Mouse (Mus musculus): ENCODE results near the gene Foxm1. TPM values are rescaled to one million over a fixed set of nuclear protein-coding genes. Genes with fewer than 3 reads are reported as not detected.
"Not testable (repeated sequence)": the region's sequence is repeated elsewhere in the genome, so short reads cannot be mapped to it uniquely, and the experiment has no call there.

Gene Foxm1
- total RNA-seq, 2 experiments from 2014 or later = 6.7 to 63.2 TPM

- no peak for ATAC-seq (replicated peaks; ENCODE audit: low FRiP score, low TSS enrichment, poor library complexity, severe bottlenecking)
Observed at GRCm38 (mm10) chr6:128370040-128370439, 7.3 kb downstream of the Foxm1 start.

DNA sequence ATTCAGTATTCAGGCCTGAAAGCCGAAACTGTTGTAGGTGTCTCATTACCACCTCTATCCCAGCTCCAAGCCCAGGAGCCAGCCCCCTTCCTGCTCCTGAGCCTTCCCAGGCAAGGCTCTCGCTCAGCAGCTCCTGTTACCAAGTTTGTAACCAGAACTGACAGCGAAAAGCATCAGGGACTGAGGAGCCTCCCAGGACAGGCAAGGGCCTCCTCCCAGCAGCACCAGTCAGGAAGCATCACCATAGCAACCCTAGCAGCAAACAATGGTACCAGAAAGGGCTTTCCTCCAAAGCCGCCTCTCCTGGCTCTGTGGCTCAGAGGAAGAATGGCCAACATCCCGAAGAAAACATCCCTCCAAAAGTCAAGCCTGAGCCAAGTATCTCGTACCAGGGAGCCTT lies 12.4 kb downstream of the Foxm1 start, which contains the start of the genes Tex52 and Gm44596:
Tex52 (plus strand) TSS at position 265 of the 400 bp plus-strand sequence.
Gm44596 (plus strand) TSS at position 312 of the 400 bp plus-strand sequence.
- no peak for ATAC-seq (replicated peaks; ENCODE audit: low FRiP score, low TSS enrichment, poor library complexity, severe bottlenecking)

- ATAC-seq (replicated peaks; ENCODE audit: low FRiP score, low TSS enrichment, poor library complexity, severe bottlenecking) = no peak
Observed at GRCm38 (mm10) chr6:128376371-128377085, 13.8 kb downstream of the Foxm1 start.

GRCm38 (mm10) chr6:128379636-128380035 lies 16.9 kb downstream of the Foxm1 start:
- ATAC-seq (replicated peaks; ENCODE audit: low FRiP score, low TSS enrichment, poor library complexity, severe bottlenecking) = no peak

DNA sequence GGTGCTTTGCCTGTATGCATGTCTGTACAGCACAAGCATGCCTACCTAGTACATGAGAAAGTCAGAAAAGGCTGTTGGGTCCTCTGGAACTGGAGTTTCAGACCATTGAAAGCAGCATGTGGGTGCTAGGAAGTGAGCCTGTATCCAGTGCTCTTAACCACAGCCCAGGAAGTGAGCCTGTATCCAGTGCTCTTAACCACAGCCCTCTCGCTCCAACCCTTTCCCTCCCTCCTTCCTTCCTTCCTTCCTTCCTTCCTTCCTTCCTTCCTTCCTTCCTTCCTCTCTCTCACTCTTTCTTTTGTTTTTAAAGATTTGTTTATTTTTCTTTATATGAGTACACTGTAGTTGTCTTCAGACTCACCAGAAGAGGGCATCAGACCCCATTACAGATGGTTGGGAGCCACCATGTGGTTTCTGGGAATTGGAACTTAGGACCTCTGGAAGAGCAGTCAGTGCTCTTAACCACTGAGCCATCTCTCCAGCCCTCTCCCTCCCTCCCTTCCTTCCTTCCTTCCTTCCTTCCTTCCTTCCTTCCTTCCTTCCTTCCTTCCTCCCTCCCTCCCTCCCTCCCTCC lies 17.9 kb downstream of the Foxm1 start:
- ATAC-seq (replicated peaks; ENCODE audit: low FRiP score, low TSS enrichment, poor library complexity, severe bottlenecking) = not testable (repeated sequence)

- no peak for ATAC-seq (replicated peaks; ENCODE audit: low FRiP score, low TSS enrichment, poor library complexity, severe bottlenecking)
Observed at GRCm38 (mm10) chr6:128381254-128381653, 18.5 kb downstream of the Foxm1 start.

- ATAC-seq (replicated peaks; ENCODE audit: low FRiP score, low TSS enrichment, poor library complexity, severe bottlenecking) = no peak
Observed at GRCm38 (mm10) chr6:128383752-128384151, 21.0 kb downstream of the Foxm1 start.

- ATAC-seq (replicated peaks; ENCODE audit: low FRiP score, low TSS enrichment, poor library complexity, severe bottlenecking) = no peak
Observed at GRCm38 (mm10) chr6:128385026-128385425, 22.3 kb downstream of the Foxm1 start.

GRCm38 (mm10) chr6:128389185-128389584 lies 26.4 kb downstream of the Foxm1 start:
- ATAC-seq (replicated peaks; ENCODE audit: low FRiP score, low TSS enrichment, poor library complexity, severe bottlenecking) = no peak

- ATAC-seq (replicated peaks; ENCODE audit: low FRiP score, low TSS enrichment, poor library complexity, severe bottlenecking) = no peak
Observed at GRCm38 (mm10) chr6:128390683-128391082, 27.9 kb downstream of the Foxm1 start.

DNA sequence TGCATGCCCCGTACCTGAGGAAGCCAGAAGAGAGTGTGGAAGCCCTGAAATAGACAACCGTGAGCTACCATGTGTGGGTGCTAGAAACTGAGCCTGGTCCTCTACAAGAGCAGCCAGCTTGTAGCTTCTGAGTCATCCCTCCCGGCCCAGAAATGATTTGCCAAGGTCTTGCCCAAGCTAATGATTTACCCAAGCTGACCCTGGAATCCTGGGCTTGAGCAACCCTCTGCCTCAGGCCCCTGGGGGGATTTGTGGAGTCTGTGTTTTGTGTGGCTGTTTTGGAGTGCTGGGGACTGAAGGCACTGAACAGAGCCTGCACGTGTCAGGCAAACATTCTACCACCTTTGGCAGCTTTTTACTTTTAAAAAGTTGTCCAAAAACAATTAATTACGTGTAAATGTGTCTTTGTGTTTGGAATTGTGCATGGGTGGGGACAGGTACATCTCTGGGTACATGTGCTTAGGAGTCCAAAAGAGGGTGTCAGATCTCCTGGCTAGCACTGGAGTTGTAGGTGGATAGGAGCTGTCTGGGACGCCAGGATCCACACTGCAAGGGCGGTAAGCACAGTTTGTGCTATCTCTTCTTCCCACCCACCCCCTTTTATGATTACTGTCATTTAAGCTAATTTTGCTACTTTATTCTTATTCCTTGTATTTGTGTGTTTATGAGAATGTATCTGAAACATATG lies 35.0 kb downstream of the Foxm1 start:
- no peak for ATAC-seq (replicated peaks; ENCODE audit: low FRiP score, low TSS enrichment, poor library complexity, severe bottlenecking)

DNA sequence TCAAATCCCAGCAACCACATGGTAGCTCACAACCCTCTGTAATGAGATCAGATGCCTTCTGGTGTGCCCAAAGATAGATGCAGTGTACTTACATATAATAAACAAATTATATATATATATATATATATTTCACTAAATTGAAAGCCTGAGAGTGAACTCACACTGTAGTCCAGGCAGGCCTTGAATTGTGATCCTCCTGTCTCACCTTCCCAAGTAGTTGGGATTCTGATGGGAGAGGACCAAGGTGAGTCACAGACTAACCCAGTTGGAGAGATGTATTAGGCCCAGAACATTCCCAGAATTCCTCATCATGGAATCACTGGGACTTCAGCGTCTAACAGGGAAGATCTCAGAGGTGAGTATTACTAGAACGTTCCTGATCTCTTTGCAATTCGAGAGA lies 36.2 kb downstream of the Foxm1 start, which contains the start of gene Nrip2:
Nrip2 (plus strand) TSS at position 301 of the 400 bp plus-strand sequence.
- no peak for ATAC-seq (replicated peaks; ENCODE audit: low FRiP score, low TSS enrichment, poor library complexity, severe bottlenecking)

- no peak for ATAC-seq (replicated peaks; ENCODE audit: low FRiP score, low TSS enrichment, poor library complexity, severe bottlenecking)
Observed at GRCm38 (mm10) chr6:128399421-128400185, 36.8 kb downstream of the Foxm1 start.

GRCm38 (mm10) chr6:128404708-128405107 lies 41.9 kb downstream of the Foxm1 start:
- ATAC-seq (replicated peaks; ENCODE audit: low FRiP score, low TSS enrichment, poor library complexity, severe bottlenecking) = peak; percentile 18; the same call in 1 of the 2 replicates

DNA sequence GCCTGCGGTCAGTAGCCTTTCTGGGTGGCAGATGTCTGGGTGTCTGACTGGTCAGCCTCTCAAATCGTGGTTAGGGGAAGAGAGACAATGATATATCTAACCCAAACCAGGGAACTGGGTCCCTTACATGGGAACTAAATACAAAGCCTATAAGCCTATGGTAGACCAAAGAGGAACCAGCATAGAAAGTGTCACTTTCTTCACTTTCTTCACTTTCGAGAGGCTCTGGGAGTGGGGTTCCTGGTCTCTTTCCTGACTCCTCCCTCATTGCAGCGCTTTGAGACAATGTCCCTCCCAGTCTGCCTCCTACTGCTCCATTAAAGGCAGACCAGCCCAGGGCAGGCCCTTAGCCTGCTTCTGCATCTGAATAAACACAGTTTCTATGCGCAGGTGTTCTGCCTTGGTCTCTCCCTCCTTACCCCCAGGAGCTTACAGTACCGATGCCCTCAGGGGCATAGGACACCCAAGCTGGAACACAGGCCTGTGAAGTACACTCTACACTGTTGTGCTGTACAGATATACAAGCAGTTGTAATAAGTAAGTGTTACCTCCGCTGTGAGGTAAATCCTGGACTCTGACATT lies 45.9 kb downstream of the Foxm1 start:
- ATAC-seq (replicated peaks; ENCODE audit: low FRiP score, low TSS enrichment, poor library complexity, severe bottlenecking) = no peak

GRCm38 (mm10) chr6:128410305-128410704 lies 47.5 kb downstream of the Foxm1 start:
- ATAC-seq (replicated peaks; ENCODE audit: low FRiP score, low TSS enrichment, poor library complexity, severe bottlenecking) = no peak

DNA sequence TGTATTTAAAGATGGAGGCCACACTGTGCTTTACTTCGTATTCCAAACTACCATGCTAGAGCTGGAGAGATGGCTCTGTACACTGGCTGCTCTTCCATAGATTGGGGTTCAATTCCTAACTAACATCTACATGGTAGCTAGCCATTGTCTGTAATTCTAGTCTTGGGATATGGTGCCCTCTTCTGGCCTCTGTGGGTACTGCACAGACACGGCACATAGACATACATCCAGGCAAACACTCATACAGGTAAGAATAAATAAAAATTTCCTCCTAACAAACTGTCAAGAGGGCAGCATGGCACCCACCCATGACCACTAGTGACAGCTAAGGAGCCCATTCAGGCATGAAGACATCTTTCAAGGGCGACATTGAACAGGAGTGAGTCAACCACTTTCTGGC lies 48.3 kb downstream of the Foxm1 start:
- peak; percentile 81 for ATAC-seq (replicated peaks; ENCODE audit: low FRiP score, low TSS enrichment, poor library complexity, severe bottlenecking)

DNA sequence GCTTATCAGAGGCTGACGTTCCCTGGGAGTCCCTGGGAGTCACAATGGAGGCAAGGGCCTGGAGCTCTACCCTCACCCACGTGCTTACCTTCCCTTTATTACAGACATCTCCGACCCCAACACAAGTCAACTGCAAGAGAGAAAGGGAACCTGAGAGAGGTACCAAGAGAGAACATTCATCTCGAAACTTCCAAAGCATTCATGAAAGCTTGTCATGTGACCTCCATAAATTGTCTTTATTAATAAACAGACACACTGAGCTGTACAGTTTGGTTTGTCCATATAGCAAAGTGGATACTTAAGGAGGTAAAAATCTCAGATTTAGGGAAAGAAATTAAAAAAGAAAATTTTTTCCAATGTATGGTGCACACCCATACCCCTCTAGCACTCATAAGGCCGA lies 53.4 kb downstream of the Foxm1 start:
- no peak for ATAC-seq (replicated peaks; ENCODE audit: low FRiP score, low TSS enrichment, poor library complexity, severe bottlenecking)

DNA sequence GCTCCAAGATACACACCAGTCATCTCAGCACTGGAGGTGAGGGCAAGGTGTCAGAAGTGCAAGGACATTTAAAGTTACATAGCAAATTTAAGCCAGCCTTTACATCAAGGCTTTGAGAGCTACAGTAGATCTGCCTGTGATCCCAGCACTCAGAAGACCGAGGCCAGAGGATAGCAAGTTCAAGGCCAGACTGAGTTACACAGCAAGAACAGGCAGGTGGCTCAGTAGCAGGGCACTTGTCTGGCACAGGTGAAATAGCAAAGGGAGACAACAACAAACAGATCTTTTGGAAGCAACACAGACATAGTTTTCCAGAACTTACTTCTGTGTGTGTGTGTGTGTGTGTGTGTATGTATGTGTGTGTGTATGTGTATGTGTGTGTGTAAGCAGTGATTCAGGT lies 55.3 kb downstream of the Foxm1 start:
- no peak for ATAC-seq (replicated peaks; ENCODE audit: low FRiP score, low TSS enrichment, poor library complexity, severe bottlenecking)

Data from megakaryocyte-erythroid progenitor cell, adult 5-6 weeks (primary cell).